ENCODE assay signal across 8 mouse cellular contexts in the genomic region with DNA sequence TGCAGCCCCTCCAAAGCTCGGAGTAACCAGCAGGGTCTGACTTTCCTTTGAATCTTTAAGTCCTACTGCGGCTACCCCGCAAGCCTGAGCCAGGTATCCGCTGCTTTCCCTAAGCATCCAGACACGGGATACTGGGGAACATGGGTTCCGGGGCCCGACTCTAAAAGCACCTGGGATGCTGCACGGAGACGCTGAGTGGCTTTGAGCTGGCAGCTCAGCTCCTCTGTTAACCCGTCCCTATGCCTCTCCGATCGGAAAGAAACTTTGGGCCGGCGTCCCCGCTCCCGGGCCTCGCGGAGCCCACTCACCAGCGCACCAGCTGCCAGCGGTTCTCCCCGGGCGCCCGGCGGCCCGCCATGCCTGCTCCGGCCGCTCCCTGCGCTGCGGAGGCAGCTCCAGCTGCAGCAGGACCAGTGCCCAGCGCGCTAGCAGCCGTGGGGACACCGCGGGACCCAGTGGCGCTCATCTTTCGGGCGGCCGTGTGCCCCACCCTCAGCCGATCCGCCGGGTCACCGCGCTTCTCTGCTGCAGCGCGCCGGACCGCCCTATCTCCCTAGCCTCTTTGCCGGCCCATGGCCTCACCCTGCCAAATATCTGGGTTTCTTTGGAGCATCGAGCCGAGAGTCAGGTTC. TPM values are rescaled to one million over a fixed set of nuclear protein-coding genes. Genes with fewer than 3 reads are reported as not detected.
DNase-seq lines count a peak whose midpoint lies in the region; ATAC-seq and TF ChIP-seq lines count a peak whose summit lies in the region.

A gene (minus strand): TSS at position 371 of the 632 bp plus-strand sequence.

- H3K27ac ChIP-seq in bone marrow macrophage, adult 2 months (ENCODE audit: insufficient read depth, low read depth, low read length), result no peak within 1 kb of the TSS
- H3K27ac ChIP-seq in forebrain, postnatal 0 days (ENCODE audit: low read depth, low read length), result no peak within 1 kb of the TSS
- no peak within 1 kb of the TSS for H3K27ac ChIP-seq in kidney, embryonic 16.5 days (ENCODE audit: low read length)

- TF ChIP-seq POLR2A in bone marrow macrophage, adult 2 months (IDR thresholded peaks at IDR 0.05; ENCODE audit: borderline replicate concordance, low read depth, low read length), result no peak

- H3K27me3 ChIP-seq in forebrain, postnatal 0 days (ENCODE audit: insufficient read depth, low read length), result peaks cover 41% of the 10 kb centered on the region
- H3K27me3 ChIP-seq in kidney, embryonic 16.5 days (ENCODE audit: insufficient read depth, low read length), result peaks cover 45% of the 10 kb centered on the region

- ATAC-seq in forebrain, postnatal 0 days, result peak; percentile 32; the same call in 1 of the 2 replicates
- peak; percentile 42; the same call in 1 of the 2 replicates for ATAC-seq in kidney, embryonic 16.5 days (ENCODE audit: low FRiP score, low TSS enrichment)
- ATAC-seq in megakaryocyte, adult 5-6 weeks (ENCODE audit: poor library complexity, severe bottlenecking), result no peak

- no peaks in the 10 kb centered on the region for H3K4me1 ChIP-seq in bone marrow macrophage, adult 2 months (ENCODE audit: control insufficient read depth, insufficient read depth, low read length)
- no peaks in the 10 kb centered on the region for H3K4me1 ChIP-seq in forebrain, postnatal 0 days (ENCODE audit: insufficient read depth)
- H3K4me1 ChIP-seq in kidney, embryonic 16.5 days (ENCODE audit: insufficient read depth, low read length), result peaks cover 10% of the 10 kb centered on the region

- H3K4me3 ChIP-seq in bone marrow macrophage, adult 2 months (ENCODE audit: insufficient read depth, low read length), result peak within 1 kb of the TSS; percentile 40
- peak within 1 kb of the TSS; percentile 42 for H3K4me3 ChIP-seq in forebrain, postnatal 0 days (ENCODE audit: low read depth, low read length)
- peak within 1 kb of the TSS; percentile 36 for H3K4me3 ChIP-seq in kidney, embryonic 16.5 days (ENCODE audit: low read length)

- H3K9ac ChIP-seq in forebrain, postnatal 0 days, result peak within 1 kb of the TSS; percentile 47; the same call in 1 of the 2 replicates
- 0 out of 2 replicates have a peak within 1 kb of the TSS, but pooled peaks have one; percentile 6 for H3K9ac ChIP-seq in kidney, embryonic 16.5 days (replicated peaks; ENCODE audit: low read length)

- WGBS in forebrain, postnatal 0 days, result under 1% methylated on average over 50 of the region's 50 CpGs
- 2% methylated on average over 50 of the region's 50 CpGs for WGBS in kidney, embryonic 16.5 days

- H3K4me2 ChIP-seq in forebrain, postnatal 0 days (ENCODE audit: low read depth), result peak within 1 kb of the TSS; percentile 89
- peak within 1 kb of the TSS; percentile 55 for H3K4me2 ChIP-seq in kidney, embryonic 16.5 days (replicated peaks; ENCODE audit: low read depth, low read length)

- H3K36me3 ChIP-seq in forebrain, postnatal 0 days (ENCODE audit: insufficient read depth), result no peaks in the 10 kb centered on the region
- H3K36me3 ChIP-seq in kidney, embryonic 16.5 days (ENCODE audit: insufficient read depth, low read length), result no peaks in the 10 kb centered on the region

- TF ChIP-seq CTCF in bone marrow macrophage, adult 2 months (IDR thresholded peaks at IDR 0.05; ENCODE audit: low read depth, low read length), result no peak
- no peak for TF ChIP-seq CTCF in forebrain, postnatal 0 days (IDR thresholded peaks at IDR 0.05; ENCODE audit: low read depth)

- H3K9me3 ChIP-seq in forebrain, postnatal 0 days (ENCODE audit: low read length), result no peaks in the 10 kb centered on the region
- no peaks in the 10 kb centered on the region for H3K9me3 ChIP-seq in kidney, embryonic 16.5 days (ENCODE audit: low read length)

- no peak for DNase-seq in layer of hippocampus, adult 8-10 months (ENCODE audit: low spot score in 2 of 2)
- no peak for DNase-seq in layer of hippocampus, adult 11-12 months (ENCODE audit: low spot score)
- peak; percentile 11 for DNase-seq in forebrain, postnatal 0 days
- DNase-seq in B cell, adult 2 months, result no peak
- no peak for DNase-seq in spleen, postnatal 14 days (ENCODE audit: low spot score in 2 of 2)

RNA-seq across cellular contexts. Expression of the gene that starts here (rescaled TPM):
- 100 to 1,000 TPM; 115 to 147 (median 127) TPM for total RNA-seq in layer of hippocampus, adult 8-10 months (2022)
- polyA plus RNA-seq in bone marrow macrophage, adult 2 months (2012; ENCODE audit: insufficient read depth, insufficient read length, missing spikeins), result 0.63 and 0.88 TPM in 2 replicates
- 43.7 and 52.5 TPM in 2 replicates for total RNA-seq in forebrain, postnatal 0 days (2014; rRNA removed)
- 9.9 and 12.2 TPM in 2 replicates for polyA plus RNA-seq in forebrain, postnatal 0 days (2015; fragmentation: Nextera tagmentation; extraction: Ambion mirVana)
- 5.5 and 6.2 TPM in 2 replicates for polyA plus RNA-seq in kidney, embryonic 16.5 days (2015; fragmentation: Nextera tagmentation; extraction: Ambion mirVana)
- 22.2 and 22.3 TPM in 2 replicates for total RNA-seq in megakaryocyte, adult 5-6 weeks (2015)
- 33.9 and 34.3 TPM in 2 replicates for total RNA-seq in megakaryocyte, adult 5-6 weeks (2017)
